Mouse (Mus musculus) MEL (cell line): ENCODE measurements at regions not wholly inside any gene's neighbourhood (a gene's known extent, or its start where the extent isn't known, plus 50 kb on each side); places are given as distances from the start of the nearest gene placed in this dataset.

Experiments
- CTCF ChIP-seq, 3 experiments: IDR thresholded peaks in 2 of 3; conservative IDR thresholded peaks in 1 of 3; 2 replicates each; pipeline ENCODE4 v1.5.1; 2011 to 2012; ENCODE audit warnings: low read length in 3 of 3, low read depth in 2 of 3, mild to moderate bottlenecking in 2 of 3, improper control_type of control experiment in 1 of 3, inconsistent platforms in 1 of 3, mixed read lengths in 1 of 3, moderate library complexity in 1 of 3; ENCODE audit not compliant: control insufficient read depth in 1 of 3, insufficient read depth in 1 of 3, poor library complexity in 1 of 3, severe bottlenecking in 1 of 3
- GATA1 ChIP-seq: IDR thresholded peaks from 2 replicates; pipeline ENCODE4 v1.6.1; 2011; ENCODE audit warnings: low read depth, low read length, improper control_type of control experiment
- MEF2A ChIP-seq: IDR thresholded peaks from 2 replicates; pipeline ENCODE4 v1.6.1; 2014; ENCODE audit warnings: low read depth, mild to moderate bottlenecking, inconsistent platforms, low read length, improper control_type of control experiment; ENCODE audit not compliant: poor library complexity, insufficient replicate concordance, severe bottlenecking; ENCODE audit errors: extremely low read depth
- RAD21 ChIP-seq: IDR thresholded peaks from 2 replicates; pipeline ENCODE4 v1.6.1; 2011; ENCODE audit warnings: mild to moderate bottlenecking, low read depth, low read length, improper control_type of control experiment

- TF ChIP-seq RAD21 (no peak), CTCF (IDR thresholded peaks at IDR 0.05 in 2 of 3, conservative IDR thresholded peaks at IDR 0.05 in 1 of 3; ENCODE audit: control insufficient read depth in 1 of 3, insufficient read depth in 1 of 3, low read depth in 2 of 3, low read length in 3 of 3, poor library complexity in 1 of 3, severe bottlenecking in 1 of 3) (no peak), MEF2A (no peak), GATA1 (no peak)
These were observed 106.1 kb upstream of the Smad1 start for GRCm38 (mm10) chr8:79505381-79505780.
